Mouse (Mus musculus): ENCODE results near the gene Mtfr1l. TPM values are rescaled to one million over a fixed set of nuclear protein-coding genes. Genes with fewer than 3 reads are reported as not detected.
"Not testable (repeated sequence)": the region's sequence is repeated elsewhere in the genome, so short reads cannot be mapped to it uniquely, and the experiment has no call there.

Gene Mtfr1l
- total RNA-seq, 2 experiments from 2014 or later, result 7.9 to 8.3 TPM

- ATAC-seq (replicated peaks; ENCODE audit: low FRiP score, poor library complexity, severe bottlenecking), result no peak
Measured at GRCm38 (mm10) chr4:134523447-134523846, 11.7 kb downstream of the Mtfr1l start.

DNA sequence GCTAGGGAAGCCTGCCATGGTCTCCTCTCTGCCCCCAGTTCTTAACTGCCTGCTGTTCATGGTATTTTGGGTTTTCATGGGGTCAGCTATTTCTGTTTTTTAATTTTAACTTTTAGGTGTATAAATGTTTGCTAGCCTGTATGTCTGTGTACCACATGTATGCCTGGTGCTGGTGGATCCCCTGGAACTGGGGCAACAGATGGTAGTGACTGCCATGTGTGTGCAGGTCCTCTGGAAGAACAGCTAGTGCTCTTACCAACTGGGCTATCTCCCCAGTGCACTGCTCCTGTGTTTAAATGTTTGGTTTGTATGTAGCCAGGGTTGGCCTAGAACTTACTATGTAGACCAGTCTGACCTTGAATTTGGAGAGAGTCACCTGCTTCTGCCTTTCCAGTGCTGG, 15.9 kb downstream of the Mtfr1l start:
- no peak for ATAC-seq (replicated peaks; ENCODE audit: low FRiP score, poor library complexity, severe bottlenecking)

DNA sequence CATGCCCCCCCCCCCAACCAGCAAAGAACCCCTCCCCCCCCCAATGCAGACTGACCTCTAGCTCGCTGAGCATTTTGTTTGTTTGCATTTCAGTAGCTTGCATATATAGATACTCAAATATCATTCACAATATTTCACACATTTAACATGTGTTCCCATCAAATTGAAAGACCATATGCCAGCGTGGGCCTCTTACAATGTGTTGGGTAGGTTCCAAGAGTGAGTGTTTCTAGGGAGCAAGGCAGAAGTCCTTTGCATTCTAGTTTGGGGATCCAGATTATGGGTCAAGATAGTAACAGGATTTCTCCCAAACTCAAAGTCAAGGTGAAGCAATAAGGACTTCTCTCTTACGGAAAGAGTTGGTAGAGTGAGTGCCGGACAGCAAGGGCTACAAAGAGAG, 16.6 kb downstream of the Mtfr1l start:
- no peak for ATAC-seq (replicated peaks; ENCODE audit: low FRiP score, poor library complexity, severe bottlenecking)

GRCm38 (mm10) chr4:134517719-134518118, 17.5 kb downstream of the Mtfr1l start:
- ATAC-seq (replicated peaks; ENCODE audit: low FRiP score, poor library complexity, severe bottlenecking), result no peak

DNA sequence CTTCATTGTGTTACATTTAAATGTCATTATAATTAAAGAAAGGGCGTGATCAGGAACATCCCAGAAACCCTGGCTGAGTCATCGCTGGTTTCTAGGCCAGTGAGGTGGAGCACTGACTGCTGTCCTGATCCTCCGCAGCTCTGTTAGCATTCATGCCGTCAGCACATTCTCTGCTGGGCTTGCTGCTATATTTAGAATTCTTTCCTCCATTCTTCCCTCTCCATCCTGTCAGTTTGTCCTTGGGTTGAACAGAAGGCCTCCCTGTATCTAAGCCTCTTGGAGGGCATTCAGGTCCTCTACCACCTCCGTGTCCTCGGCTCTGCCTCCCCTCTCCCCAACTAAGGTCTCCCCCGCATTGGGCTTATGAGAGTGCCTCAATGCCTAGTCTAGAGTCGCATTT, 18.2 kb downstream of the Mtfr1l start:
- no peak for ATAC-seq (replicated peaks; ENCODE audit: low FRiP score, poor library complexity, severe bottlenecking)

DNA sequence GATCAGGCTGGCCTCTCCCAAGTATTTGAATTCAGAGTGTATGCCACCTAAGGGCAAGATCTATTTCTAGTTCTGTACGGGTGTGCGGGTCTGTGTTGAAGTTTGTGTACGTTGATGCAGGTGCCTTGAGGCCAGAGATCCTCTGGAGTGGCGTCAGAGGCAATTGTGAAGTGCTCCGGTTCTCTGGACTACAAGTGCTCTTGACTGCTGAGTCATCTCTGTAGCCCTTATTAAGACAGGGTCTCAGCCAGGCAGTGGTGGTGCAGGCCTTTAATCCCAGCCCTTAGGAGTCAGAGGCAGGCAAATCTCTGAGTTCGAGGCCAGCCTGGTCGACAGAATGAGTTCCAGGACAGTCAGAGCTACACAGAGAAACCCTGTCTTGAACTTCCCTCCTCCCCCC, 19.6 kb downstream of the Mtfr1l start:
- no peak for ATAC-seq (replicated peaks; ENCODE audit: low FRiP score, poor library complexity, severe bottlenecking)

GRCm38 (mm10) chr4:134514309-134514930, 20.8 kb downstream of the Mtfr1l start:
- ATAC-seq (replicated peaks; ENCODE audit: low FRiP score, poor library complexity, severe bottlenecking), result no peak

GRCm38 (mm10) chr4:134512798-134513197, 22.4 kb downstream of the Mtfr1l start:
- peak; percentile 80 for ATAC-seq (replicated peaks; ENCODE audit: low FRiP score, poor library complexity, severe bottlenecking)

- ATAC-seq (replicated peaks; ENCODE audit: low FRiP score, poor library complexity, severe bottlenecking), result no peak
Measured at GRCm38 (mm10) chr4:134511730-134512129, 23.5 kb downstream of the Mtfr1l start.

GRCm38 (mm10) chr4:134510845-134511411, 24.3 kb downstream of the Mtfr1l start, which contains the start of gene Aunip:
Gene Aunip, plus strand, starts transcription at chr4:134510999.
- ATAC-seq (replicated peaks; ENCODE audit: low FRiP score, poor library complexity, severe bottlenecking), result peak; percentile 80

DNA sequence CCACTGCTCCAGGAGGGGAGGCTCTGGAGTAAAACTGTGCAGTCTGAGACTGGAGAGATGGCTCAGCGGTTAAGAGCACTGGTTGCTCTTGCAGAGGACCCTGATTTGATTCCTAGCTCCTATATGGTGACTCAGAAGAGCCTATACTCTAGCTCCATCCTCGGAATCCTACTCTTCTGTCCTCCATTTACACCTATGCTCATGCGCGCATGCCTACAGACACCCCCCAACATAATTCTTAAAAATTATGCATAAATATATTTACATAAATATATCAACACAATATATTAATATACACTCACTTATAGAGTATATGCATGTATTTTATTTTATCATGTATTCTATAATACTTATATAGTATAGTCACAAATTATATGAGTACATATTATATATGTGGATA, 24.8 kb downstream of the Mtfr1l start:
- no peak for ATAC-seq (replicated peaks; ENCODE audit: low FRiP score, poor library complexity, severe bottlenecking)

DNA sequence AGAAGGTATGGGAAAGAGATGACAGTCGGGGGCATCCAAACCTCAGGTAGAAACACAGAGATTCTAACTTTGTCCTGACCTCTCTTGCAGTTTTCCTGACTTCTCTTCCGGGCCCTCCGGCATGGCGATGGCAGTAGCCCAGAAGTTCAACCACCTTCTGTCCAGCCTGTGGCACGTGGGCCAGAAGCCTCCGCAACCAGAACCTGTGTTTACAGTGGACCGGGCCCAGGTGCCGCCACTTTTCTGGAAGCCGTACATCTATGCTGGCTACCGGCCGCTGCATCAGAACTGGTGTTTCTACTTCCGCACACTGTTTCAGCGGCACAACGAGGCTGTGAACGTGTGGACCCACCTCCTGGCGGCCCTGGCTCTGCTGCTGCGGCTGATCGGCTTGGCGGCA, 28.5 kb downstream of the Mtfr1l start:
- ATAC-seq (replicated peaks; ENCODE audit: low FRiP score, poor library complexity, severe bottlenecking), result no peak

- ATAC-seq (replicated peaks; ENCODE audit: low FRiP score, poor library complexity, severe bottlenecking), result peak; percentile 83
Measured at GRCm38 (mm10) chr4:134505966-134506594, 29.1 kb downstream of the Mtfr1l start.

GRCm38 (mm10) chr4:134505303-134505789, 29.8 kb downstream of the Mtfr1l start:
- no peak for ATAC-seq (replicated peaks; ENCODE audit: low FRiP score, poor library complexity, severe bottlenecking)

GRCm38 (mm10) chr4:134503686-134504357, 31.4 kb downstream of the Mtfr1l start:
- ATAC-seq (replicated peaks; ENCODE audit: low FRiP score, poor library complexity, severe bottlenecking), result peak; percentile 64; the same call in 1 of the 2 replicates

GRCm38 (mm10) chr4:134501095-134501494, 34.1 kb downstream of the Mtfr1l start:
- no peak for ATAC-seq (replicated peaks; ENCODE audit: low FRiP score, poor library complexity, severe bottlenecking)

GRCm38 (mm10) chr4:134498983-134499382, 36.2 kb downstream of the Mtfr1l start:
- not testable (repeated sequence) for ATAC-seq (replicated peaks; ENCODE audit: low FRiP score, poor library complexity, severe bottlenecking)

DNA sequence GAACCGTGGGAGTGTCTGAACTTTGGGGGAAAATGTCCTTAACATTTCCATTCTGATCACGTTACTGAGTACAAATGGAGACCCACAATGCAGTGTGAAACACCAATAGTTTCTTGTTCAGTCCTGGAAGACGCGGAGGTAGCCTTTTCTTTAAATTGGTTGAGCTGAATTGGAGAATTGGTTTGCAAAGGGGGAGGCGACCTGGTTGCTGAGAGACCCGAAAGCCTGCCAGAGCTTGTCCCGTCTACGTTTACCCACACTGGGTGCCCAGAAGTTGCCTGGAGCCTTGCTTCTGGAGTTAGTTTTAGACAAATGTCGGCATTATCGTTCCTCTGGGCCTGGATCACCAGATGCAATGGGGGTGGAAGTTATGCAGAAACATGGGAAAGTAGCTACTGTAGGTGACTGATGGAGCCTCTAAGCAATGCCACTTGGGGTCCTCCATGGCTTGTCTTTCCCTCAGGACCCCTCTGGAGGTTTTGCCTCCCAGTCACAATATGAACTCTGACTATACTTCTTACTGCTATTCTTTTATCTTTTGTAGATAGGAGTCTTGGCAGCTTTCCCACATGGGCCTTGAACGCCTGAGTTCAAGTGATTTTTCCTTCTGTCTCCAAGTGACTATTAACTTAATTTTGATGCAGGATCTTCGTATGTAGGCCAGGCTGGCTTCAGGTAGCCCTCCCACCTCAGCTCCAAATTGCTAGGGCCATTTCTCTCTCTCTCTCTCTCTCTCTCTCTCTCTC, 37.0 kb downstream of the Mtfr1l start:
- ATAC-seq (replicated peaks; ENCODE audit: low FRiP score, poor library complexity, severe bottlenecking), result no peak

DNA sequence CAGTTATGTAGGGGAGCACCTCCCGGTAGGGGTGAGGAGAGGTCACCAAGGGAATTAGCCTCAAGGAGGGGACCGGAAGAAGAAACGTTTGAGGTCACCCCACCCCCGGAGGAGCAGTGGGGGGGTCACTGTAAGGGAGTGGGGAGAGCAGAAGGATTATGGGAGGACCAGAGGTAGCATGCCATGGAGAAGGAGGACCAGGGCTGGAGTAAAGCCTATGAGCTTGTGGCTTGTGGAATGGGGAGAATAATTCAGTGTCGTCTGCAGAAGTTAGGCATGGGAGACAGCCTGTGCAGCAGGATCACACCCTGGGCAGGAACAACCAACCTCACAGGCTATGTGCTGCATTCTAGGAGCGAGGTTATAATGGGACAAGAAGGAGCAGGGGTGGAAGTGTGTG, 38.0 kb downstream of the Mtfr1l start:
- no peak for ATAC-seq (replicated peaks; ENCODE audit: low FRiP score, poor library complexity, severe bottlenecking)
